Mouse (Mus musculus): ENCODE results near the gene Rasgef1c.

DNA sequence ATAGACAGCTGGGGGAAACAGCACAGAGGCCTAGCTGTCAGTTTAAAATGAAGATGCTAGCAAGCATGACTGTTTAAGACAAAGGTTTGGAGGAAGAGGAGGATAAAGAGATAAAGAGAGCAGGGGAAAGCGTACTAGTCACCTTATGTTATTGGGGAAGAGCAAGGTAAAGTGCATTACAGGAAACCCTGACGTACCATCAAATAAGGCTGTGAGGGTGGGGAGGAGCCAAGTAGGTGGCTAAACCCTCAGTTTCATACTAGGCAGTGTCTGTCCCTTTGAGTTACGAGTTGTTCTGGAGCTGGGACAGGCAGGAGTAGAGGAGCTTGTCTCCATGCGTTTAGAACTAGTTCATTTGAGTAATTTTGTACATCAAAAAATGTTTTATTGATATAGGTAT, 40.5 kb upstream of the Rasgef1c start:
- TF ChIP-seq CTCF (IDR thresholded peaks at IDR 0.05; ENCODE audit: borderline replicate concordance, extremely low read depth, insufficient read depth, insufficient read length): no peak
- no peak for TF ChIP-seq POLR2A (IDR thresholded peaks at IDR 0.05; ENCODE audit: borderline replicate concordance, extremely low read depth, insufficient read depth, insufficient read length, poor library complexity, severe bottlenecking)

Measured in brain, embryonic 14.5 days (tissue).